Mouse (Mus musculus) testis, adult 2 months (tissue): Measurements from ENCODE around the gene Alpk1.

ENCODE experiments used
- CTCF ChIP-seq: fragments of 200-500 bp; IDR thresholded peaks from 2 replicates; pipeline ENCODE4 v1.5.1; 2012; ENCODE audit warnings: low read depth, mild to moderate bottlenecking, inconsistent platforms, low read length, moderate library complexity; ENCODE audit not compliant: control insufficient read depth, insufficient read depth, insufficient replicate concordance
- POLR2A ChIP-seq: fragments of 200-500 bp; IDR thresholded peaks from 2 replicates; pipeline ENCODE4 v1.6.1; 2012; ENCODE audit warnings: low read depth, mild to moderate bottlenecking, inconsistent platforms, low read length, moderate library complexity; ENCODE audit not compliant: control insufficient read depth

DNA sequence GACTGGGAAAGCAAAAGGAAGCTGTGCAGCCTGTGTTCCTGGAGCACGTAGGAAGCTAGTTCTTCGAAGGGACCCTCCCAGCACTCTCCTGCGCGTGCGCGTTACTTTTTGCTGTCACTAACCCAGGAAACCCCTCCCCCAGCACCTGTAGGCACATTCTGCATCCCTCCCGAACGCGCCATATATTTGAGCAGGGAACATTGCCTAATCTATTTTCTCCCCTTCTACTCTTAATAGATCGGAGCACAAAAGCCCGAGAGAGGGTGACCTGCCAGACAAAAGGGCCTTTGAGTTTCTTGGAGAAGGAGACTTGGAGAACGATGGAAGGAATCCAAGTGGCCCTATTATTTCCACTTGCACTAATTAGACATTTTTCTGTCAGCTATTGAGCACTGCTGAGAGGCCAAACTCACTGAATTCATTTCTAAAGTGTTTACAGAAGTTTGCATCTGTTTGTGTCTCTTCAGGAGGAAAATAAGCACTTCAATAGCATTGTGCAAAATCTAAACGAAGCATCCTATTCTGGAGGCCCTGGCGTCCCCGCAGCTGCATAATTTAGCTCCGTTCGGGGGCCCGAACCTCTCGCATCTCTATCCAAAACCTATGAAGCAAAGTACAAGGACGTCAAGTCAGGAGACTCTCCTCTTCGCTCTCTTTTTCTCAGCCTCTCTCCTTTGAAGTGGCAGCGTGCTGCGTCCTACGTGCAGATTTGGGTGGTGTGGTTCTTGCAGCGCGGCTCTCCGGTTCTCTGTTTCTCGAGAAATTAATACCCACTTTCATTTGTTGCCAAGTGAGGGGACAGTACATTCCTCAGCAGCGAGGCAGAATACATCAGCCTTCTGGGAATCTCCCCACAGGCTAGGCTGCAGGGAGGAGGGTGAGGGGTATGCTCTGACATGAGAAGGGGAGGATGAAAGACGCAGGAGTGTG, 74.5 kb downstream of the Alpk1 start:
- TF ChIP-seq POLR2A (no peak), CTCF (no peak)
